Mouse (Mus musculus): Measurements from ENCODE around the gene Dnajb14. TPM values are rescaled to one million over a fixed set of nuclear protein-coding genes. Genes with fewer than 3 reads are reported as not detected.
A peak's percentile ranks its signal among the peaks of the same experiment; 100 is the strongest.

The Dnajb14 gene
- polyA plus RNA-seq, 1 experiment = not detected

DNA sequence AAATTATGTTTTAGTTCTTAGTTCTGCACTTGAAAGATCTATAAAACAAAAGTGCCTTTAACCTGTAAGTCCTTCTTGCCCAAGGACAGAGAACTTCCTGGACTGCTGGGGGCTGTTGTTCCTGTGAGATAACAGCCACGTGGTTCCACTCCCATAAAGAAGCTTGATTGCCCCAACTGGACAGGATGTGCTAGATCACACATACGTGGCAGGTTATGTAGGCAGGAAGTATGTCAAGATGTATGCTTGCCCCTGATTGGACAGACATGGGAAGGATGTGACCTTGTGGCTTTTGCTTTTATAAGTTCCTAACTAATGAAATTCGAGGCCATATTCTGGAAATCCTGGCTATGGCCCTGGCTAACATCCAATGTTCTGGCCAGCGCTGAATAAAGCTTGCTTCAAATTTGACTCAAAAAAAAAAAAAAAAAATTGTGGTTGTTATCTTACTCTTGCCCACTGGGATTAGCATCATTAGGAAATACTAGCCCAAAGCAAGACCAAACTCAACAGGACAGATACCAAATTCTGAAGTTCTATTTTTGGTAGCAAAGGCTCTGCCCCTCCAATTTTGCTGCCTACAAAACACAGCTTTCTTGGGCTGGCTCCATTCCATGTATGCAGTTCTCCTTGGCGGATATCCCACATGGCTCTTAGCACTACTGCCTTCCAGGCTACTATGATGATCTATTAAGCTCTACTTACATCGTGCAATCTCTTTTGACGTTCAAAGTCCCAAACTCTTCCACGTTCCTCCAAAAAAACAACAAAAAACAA, 6.9 kb upstream of the Dnajb14 start:
- H3K4me1 ChIP-seq (ENCODE audit: control insufficient read depth, insufficient read depth, low read length) = no peaks in the 10 kb centered on the region
- no peak for TF ChIP-seq POLR2A (IDR thresholded peaks at IDR 0.05; ENCODE audit: insufficient read depth, low read depth, low read length)
- 41% methylated on average over 8 of the region's 8 CpGs for WGBS
- no peak overlapping the region for H3K27ac ChIP-seq (ENCODE audit: insufficient read depth, low read depth, low read length)
- H3K4me3 ChIP-seq (ENCODE audit: insufficient read depth, low read depth, low read length) = no peak overlapping the region

- TF ChIP-seq CTCF (IDR thresholded peaks at IDR 0.05; ENCODE audit: insufficient read depth, low read depth, low read length) = no peak
- 53% methylated on average over 4 of the region's 4 CpGs for WGBS
- Histone ChIP-seq H3K4me1 (ENCODE audit: control insufficient read depth, insufficient read depth, low read length) (no peaks in the 10 kb centered on the region), H3K4me3 (ENCODE audit: insufficient read depth, low read depth, low read length) (no peak overlapping the region), H3K27ac (ENCODE audit: insufficient read depth, low read depth, low read length) (no peak overlapping the region)
These were observed 6.0 kb upstream of the Dnajb14 start for GRCm38 (mm10) chr3:137861436-137861835.

- H3K4me1 ChIP-seq (ENCODE audit: control insufficient read depth, insufficient read depth, low read length) = 0 out of 2 replicates have a peak, but pooled peaks cover 3% of the 10 kb centered on the region
- TF ChIP-seq CTCF (IDR thresholded peaks at IDR 0.05; ENCODE audit: insufficient read depth, low read depth, low read length) = no peak
- no peak for TF ChIP-seq POLR2A (IDR thresholded peaks at IDR 0.05; ENCODE audit: insufficient read depth, low read depth, low read length)
- H3K27ac ChIP-seq (ENCODE audit: insufficient read depth, low read depth, low read length) = no peak overlapping the region
- no peak overlapping the region for H3K4me3 ChIP-seq (ENCODE audit: insufficient read depth, low read depth, low read length)
- 93% methylated on average over 3 of the region's 3 CpGs for WGBS
These were observed 4.9 kb upstream of the Dnajb14 start for GRCm38 (mm10) chr3:137862600-137862999.

DNA sequence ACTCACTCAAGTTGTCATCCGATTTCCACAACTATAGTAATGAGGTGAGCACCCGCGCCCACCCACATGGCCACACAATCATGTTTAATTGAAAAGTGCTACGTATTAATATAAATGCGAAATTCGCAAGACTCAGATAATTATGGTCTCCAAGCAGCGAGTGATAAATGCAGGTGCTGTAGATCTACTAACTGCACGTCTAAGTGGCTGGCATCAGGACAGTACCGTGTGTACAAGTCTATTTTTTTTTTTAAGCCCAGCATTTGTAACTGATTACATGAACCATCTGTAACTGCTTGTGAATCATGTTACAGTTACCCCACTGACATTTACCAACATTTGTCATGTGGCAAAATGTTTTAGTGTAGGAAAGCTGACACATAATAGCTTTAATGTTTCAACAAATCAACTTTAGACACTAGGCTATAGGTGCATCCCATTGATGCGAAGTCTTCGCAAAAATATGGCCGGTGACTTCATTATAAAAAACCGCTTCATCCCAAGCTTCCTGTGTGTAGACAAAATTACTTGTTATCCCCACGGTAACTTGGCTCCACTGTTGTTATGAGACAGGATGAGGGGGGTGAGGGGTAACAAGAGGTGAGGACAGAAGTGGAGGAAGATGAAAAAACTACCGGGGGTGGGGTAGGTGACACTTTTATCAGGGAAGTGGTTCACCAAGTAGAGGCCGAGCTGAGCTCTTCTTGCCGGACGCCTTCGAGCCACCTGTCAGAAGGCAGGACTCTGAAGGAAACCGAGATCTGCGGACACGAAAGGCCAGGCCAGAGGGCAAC, 3.9 kb upstream of the Dnajb14 start:
- H3K4me1 ChIP-seq (ENCODE audit: control insufficient read depth, insufficient read depth, low read length) = 0 out of 2 replicates have a peak, but pooled peaks cover 3% of the 10 kb centered on the region
- WGBS = 24% methylated on average over 22 of the region's 22 CpGs
- peak overlapping the region; percentile 73 for H3K4me3 ChIP-seq (ENCODE audit: insufficient read depth, low read depth, low read length)
- no peak for TF ChIP-seq POLR2A (IDR thresholded peaks at IDR 0.05; ENCODE audit: insufficient read depth, low read depth, low read length)
- TF ChIP-seq CTCF (IDR thresholded peaks at IDR 0.05; ENCODE audit: insufficient read depth, low read depth, low read length) = no peak
- peak overlapping the region; percentile 88 for H3K27ac ChIP-seq (ENCODE audit: insufficient read depth, low read depth, low read length)

GRCm38 (mm10) chr3:137864124-137864987, 3.1 kb upstream of the Dnajb14 start, which contains the start of gene H2afz:
H2afz (plus strand) TSS chr3:137864487.
- H3K4me3 ChIP-seq (ENCODE audit: insufficient read depth, low read depth, low read length) = peak within 1 kb of the TSS; percentile 84
- peak within 1 kb of the TSS; percentile 88 for H3K27ac ChIP-seq (ENCODE audit: insufficient read depth, low read depth, low read length)
- WGBS = 3% methylated on average over 105 of the region's 115 CpGs
- TF ChIP-seq POLR2A (IDR thresholded peaks at IDR 0.05; ENCODE audit: insufficient read depth, low read depth, low read length) (peak; percentile 88), CTCF (IDR thresholded peaks at IDR 0.05; ENCODE audit: insufficient read depth, low read depth, low read length) (no peak)
- 0 out of 2 replicates have a peak, but pooled peaks cover 3% of the 10 kb centered on the region for H3K4me1 ChIP-seq (ENCODE audit: control insufficient read depth, insufficient read depth, low read length)

GRCm38 (mm10) chr3:137864988-137865982, 2.2 kb upstream of the Dnajb14 start:
- peak; percentile 80 for TF ChIP-seq CTCF (IDR thresholded peaks at IDR 0.05; ENCODE audit: insufficient read depth, low read depth, low read length)
- TF ChIP-seq POLR2A (IDR thresholded peaks at IDR 0.05; ENCODE audit: insufficient read depth, low read depth, low read length) = no peak
- 0 out of 2 replicates have a peak, but pooled peaks cover 3% of the 10 kb centered on the region for H3K4me1 ChIP-seq (ENCODE audit: control insufficient read depth, insufficient read depth, low read length)
- peak overlapping the region; percentile 84 for H3K27ac ChIP-seq (ENCODE audit: insufficient read depth, low read depth, low read length)
- peak overlapping the region; percentile 84 for H3K4me3 ChIP-seq (ENCODE audit: insufficient read depth, low read depth, low read length)
- WGBS = 1% methylated on average over 74 of the region's 74 CpGs

DNA sequence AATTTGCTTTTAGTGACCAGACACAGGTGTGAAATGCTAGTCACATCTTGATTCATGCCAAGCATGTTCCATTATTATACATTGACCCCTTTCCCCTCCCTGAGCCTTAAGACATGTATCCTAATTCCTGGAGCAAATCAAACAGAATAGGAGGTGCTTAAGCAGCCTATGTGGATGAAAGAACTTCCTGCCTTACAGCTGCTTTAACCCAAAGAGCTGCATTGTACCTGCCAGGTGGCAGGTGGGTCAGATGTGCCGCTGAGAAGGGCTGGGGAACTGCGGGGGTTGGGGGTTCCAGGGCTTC, 390 bp upstream of the Dnajb14 start:
- Histone ChIP-seq H3K4me1 (ENCODE audit: control insufficient read depth, insufficient read depth, low read length) (0 out of 2 replicates have a peak, but pooled peaks cover 3% of the 10 kb centered on the region), H3K27ac (ENCODE audit: insufficient read depth, low read depth, low read length) (peak overlapping the region; percentile 97), H3K4me3 (ENCODE audit: insufficient read depth, low read depth, low read length) (peak overlapping the region; percentile 97)
- TF ChIP-seq CTCF (IDR thresholded peaks at IDR 0.05; ENCODE audit: insufficient read depth, low read depth, low read length) (no peak), POLR2A (IDR thresholded peaks at IDR 0.05; ENCODE audit: insufficient read depth, low read depth, low read length) (no peak)
- 5% methylated on average over 2 of the region's 2 CpGs for WGBS

All from olfactory bulb, adult 2 months (tissue).